Mouse (Mus musculus) myocyte (in vitro differentiated cells): Measurements from ENCODE around the gene Lpin3.

Source experiments
- POLR2A ChIP-seq: IDR thresholded peaks from one replicate; pipeline ENCODE4 v1.6.1; 2011; ENCODE audit warnings: low read depth, mild to moderate bottlenecking, control low read depth, moderate library complexity; ENCODE audit not compliant: insufficient read length
- POLR2AphosphoS2 ChIP-seq: IDR thresholded peaks from one replicate; pipeline ENCODE4 v1.6.1; 2011; ENCODE audit warnings: low read depth, control low read depth; ENCODE audit not compliant: insufficient read length
- USF1 ChIP-seq: IDR thresholded peaks from one replicate; pipeline ENCODE4 v1.6.1; 2011; ENCODE audit warnings: low read depth, mild to moderate bottlenecking, control low read depth, moderate library complexity

DNA sequence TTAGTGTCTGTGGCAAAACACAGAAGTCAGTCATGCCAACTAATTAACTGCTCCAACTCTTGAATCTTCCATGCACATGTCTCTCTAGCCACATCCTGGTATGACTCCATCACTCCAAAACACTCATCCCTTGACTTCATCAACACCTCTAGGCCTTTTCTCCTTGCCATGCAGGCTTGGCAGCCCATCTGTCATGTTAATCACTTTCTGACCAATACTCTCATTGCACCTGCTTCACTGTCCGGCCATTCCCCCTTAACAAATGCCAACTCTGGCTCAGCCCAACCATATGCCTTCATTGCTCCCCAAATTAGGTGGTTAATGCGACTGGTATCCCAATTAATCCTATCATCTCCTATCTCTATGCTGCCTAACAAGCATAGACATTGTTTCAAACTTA is 15.2 kb upstream of the Lpin3 start:
- TF ChIP-seq USF1 = no peak
- no peak for TF ChIP-seq POLR2AphosphoS2
- TF ChIP-seq POLR2A = no peak
